Mouse (Mus musculus): ENCODE data around the gene Atp6ap2. TPM values are rescaled to one million over a fixed set of nuclear protein-coding genes. Genes with fewer than 3 reads are reported as not detected.
A peak's percentile ranks its signal among the peaks of the same experiment; 100 is the strongest.

The Atp6ap2 gene
- 28.0 and 28.1 TPM in 2 replicates for polyA plus RNA-seq (2012; rRNA removed)
- polyA plus RNA-seq (2014; fragmentation: Nextera tagmentation; extraction: Ambion mirVana): 71.6 and 72.0 TPM in 2 replicates

GRCm38 (mm10) chrX:12587192-12587957, at the start of gene Atp6ap2:
TSS of gene Atp6ap2 (plus strand) at chrX:12587801.
- 23% methylated on average over 48 of the region's 49 CpGs for WGBS
- peak; percentile 100 for ATAC-seq (ENCODE audit: low FRiP score, low read depth)
- TF ChIP-seq POLR2A (IDR thresholded peaks at IDR 0.05; ENCODE audit: borderline replicate concordance, extremely low read depth, insufficient read depth, insufficient read length): 0 out of 2 replicates have a peak, but pooled peaks have one; percentile 29
- H3K9ac ChIP-seq (ENCODE audit: low read depth, low read length, severe bottlenecking): peak within 1 kb of the TSS; percentile 77
- H3K27me3 ChIP-seq (ENCODE audit: control insufficient read depth, insufficient read depth, low read length): no peaks in the 10 kb centered on the region
- no peaks in the 10 kb centered on the region for H3K4me1 ChIP-seq (ENCODE audit: control insufficient read depth, insufficient read depth, low read length)
- no peaks in the 10 kb centered on the region for H3K9me3 ChIP-seq (ENCODE audit: control insufficient read depth, low read length)
- peak within 1 kb of the TSS; percentile 47 for H3K4me2 ChIP-seq (replicated peaks; ENCODE audit: low read depth, low read length, severe bottlenecking)
- H3K36me3 ChIP-seq (ENCODE audit: control insufficient read depth, insufficient read depth, low read length): no peaks in the 10 kb centered on the region
- peak within 1 kb of the TSS; percentile 62 for H3K4me3 ChIP-seq (replicated peaks; ENCODE audit: low read length)
- peak; percentile 94 for DNase-seq (ENCODE audit: low spot score)
- H3K27ac ChIP-seq (replicated peaks; ENCODE audit: low read depth, low read length): peak within 1 kb of the TSS; percentile 61; the same call in 1 of the 2 replicates

GRCm38 (mm10) chrX:12544417-12544816, 43.2 kb upstream of the Atp6ap2 start:
- no peak for ATAC-seq (ENCODE audit: low FRiP score, low read depth)
- WGBS: 73% methylated on average over 1 of the region's 1 CpGs
- Histone ChIP-seq H3K4me3 (replicated peaks; ENCODE audit: low read length) (no peak overlapping the region), H3K4me1 (ENCODE audit: control insufficient read depth, insufficient read depth, low read length) (no peaks in the 10 kb centered on the region), H3K4me2 (replicated peaks; ENCODE audit: low read depth, low read length, severe bottlenecking) (no peak overlapping the region), H3K9me3 (ENCODE audit: control insufficient read depth, low read length) (no peaks in the 10 kb centered on the region), H3K9ac (ENCODE audit: low read depth, low read length, severe bottlenecking) (no peak overlapping the region), H3K27ac (replicated peaks; ENCODE audit: low read depth, low read length) (no peak overlapping the region), H3K27me3 (ENCODE audit: control insufficient read depth, insufficient read depth, low read length) (no peaks in the 10 kb centered on the region), H3K36me3 (ENCODE audit: control insufficient read depth, insufficient read depth, low read length) (no peaks in the 10 kb centered on the region)
- no peak for TF ChIP-seq POLR2A (IDR thresholded peaks at IDR 0.05; ENCODE audit: borderline replicate concordance, extremely low read depth, insufficient read depth, insufficient read length)
- no peak for DNase-seq (ENCODE audit: low spot score)

GRCm38 (mm10) chrX:12557086-12557485, 30.5 kb upstream of the Atp6ap2 start:
- Histone ChIP-seq H3K9ac (ENCODE audit: low read depth, low read length, severe bottlenecking) (no peak overlapping the region), H3K9me3 (ENCODE audit: control insufficient read depth, low read length) (no peaks in the 10 kb centered on the region), H3K27me3 (ENCODE audit: control insufficient read depth, insufficient read depth, low read length) (no peaks in the 10 kb centered on the region), H3K36me3 (ENCODE audit: control insufficient read depth, insufficient read depth, low read length) (no peaks in the 10 kb centered on the region), H3K4me2 (replicated peaks; ENCODE audit: low read depth, low read length, severe bottlenecking) (no peak overlapping the region), H3K4me3 (replicated peaks; ENCODE audit: low read length) (no peak overlapping the region), H3K27ac (replicated peaks; ENCODE audit: low read depth, low read length) (no peak overlapping the region), H3K4me1 (ENCODE audit: control insufficient read depth, insufficient read depth, low read length) (no peaks in the 10 kb centered on the region)
- TF ChIP-seq POLR2A (IDR thresholded peaks at IDR 0.05; ENCODE audit: borderline replicate concordance, extremely low read depth, insufficient read depth, insufficient read length): no peak
- no peak for DNase-seq (ENCODE audit: low spot score)
- ATAC-seq (ENCODE audit: low FRiP score, low read depth): no peak
- 62% methylated on average over 7 of the region's 7 CpGs for WGBS

DNA sequence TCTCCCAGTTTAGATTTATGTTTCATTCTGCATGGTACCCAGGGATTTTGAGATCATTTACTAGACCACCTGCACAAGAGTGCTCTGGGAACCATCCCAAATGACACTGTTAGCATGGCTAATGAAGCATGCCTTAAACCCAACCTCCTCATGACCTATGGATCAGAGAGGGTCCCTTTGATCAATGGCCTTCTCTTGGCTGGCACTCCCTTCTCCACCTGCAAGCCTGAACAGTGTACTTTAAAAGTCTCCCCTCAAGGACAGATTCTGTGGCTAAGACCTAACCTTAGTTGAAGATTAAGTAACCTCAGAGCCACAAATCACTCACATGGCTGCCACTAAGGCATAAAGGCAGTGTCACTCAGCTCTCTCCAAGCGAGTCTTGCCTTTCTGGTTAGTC, 16.2 kb upstream of the Atp6ap2 start:
- Histone ChIP-seq H3K4me2 (replicated peaks; ENCODE audit: low read depth, low read length, severe bottlenecking) (no peak overlapping the region), H3K4me1 (ENCODE audit: control insufficient read depth, insufficient read depth, low read length) (no peaks in the 10 kb centered on the region), H3K27ac (replicated peaks; ENCODE audit: low read depth, low read length) (no peak overlapping the region), H3K9me3 (ENCODE audit: control insufficient read depth, low read length) (no peaks in the 10 kb centered on the region), H3K36me3 (ENCODE audit: control insufficient read depth, insufficient read depth, low read length) (no peaks in the 10 kb centered on the region), H3K9ac (ENCODE audit: low read depth, low read length, severe bottlenecking) (no peak overlapping the region), H3K4me3 (replicated peaks; ENCODE audit: low read length) (no peak overlapping the region), H3K27me3 (ENCODE audit: control insufficient read depth, insufficient read depth, low read length) (no peaks in the 10 kb centered on the region)
- WGBS: 70% methylated on average over 1 of the region's 1 CpGs
- DNase-seq (ENCODE audit: low spot score) (no peak), ATAC-seq (ENCODE audit: low FRiP score, low read depth) (no peak)
- TF ChIP-seq POLR2A (IDR thresholded peaks at IDR 0.05; ENCODE audit: borderline replicate concordance, extremely low read depth, insufficient read depth, insufficient read length): no peak

DNA sequence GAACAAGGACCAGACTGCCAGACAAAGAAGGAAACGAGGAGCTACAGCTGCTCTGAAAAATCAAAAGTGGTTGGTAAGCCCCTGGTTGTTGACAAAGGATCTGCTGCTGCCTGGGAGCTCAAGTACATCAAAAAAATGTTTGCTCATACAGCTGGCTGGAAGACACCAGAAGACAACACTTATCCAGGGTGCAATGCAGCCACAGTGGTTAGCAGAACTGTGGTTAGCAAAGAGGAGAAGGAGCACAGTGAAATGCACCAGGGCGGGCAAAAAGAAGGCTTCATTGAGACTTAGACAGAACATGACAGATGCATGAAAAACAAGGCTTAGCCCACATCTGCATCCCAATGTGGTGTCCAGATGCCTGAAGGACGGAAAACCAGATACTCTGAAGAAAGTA, 9.7 kb upstream of the Atp6ap2 start:
- H3K4me2 ChIP-seq (replicated peaks; ENCODE audit: low read depth, low read length, severe bottlenecking): no peak overlapping the region
- H3K36me3 ChIP-seq (ENCODE audit: control insufficient read depth, insufficient read depth, low read length): no peaks in the 10 kb centered on the region
- H3K27me3 ChIP-seq (ENCODE audit: control insufficient read depth, insufficient read depth, low read length): no peaks in the 10 kb centered on the region
- no peak overlapping the region for H3K4me3 ChIP-seq (replicated peaks; ENCODE audit: low read length)
- H3K4me1 ChIP-seq (ENCODE audit: control insufficient read depth, insufficient read depth, low read length): no peaks in the 10 kb centered on the region
- ATAC-seq (ENCODE audit: low FRiP score, low read depth) (no peak), DNase-seq (ENCODE audit: low spot score) (no peak)
- 54% methylated on average over 3 of the region's 3 CpGs for WGBS
- no peak overlapping the region for H3K9ac ChIP-seq (ENCODE audit: low read depth, low read length, severe bottlenecking)
- H3K9me3 ChIP-seq (ENCODE audit: control insufficient read depth, low read length): no peaks in the 10 kb centered on the region
- TF ChIP-seq POLR2A (IDR thresholded peaks at IDR 0.05; ENCODE audit: borderline replicate concordance, extremely low read depth, insufficient read depth, insufficient read length): no peak
- no peak overlapping the region for H3K27ac ChIP-seq (replicated peaks; ENCODE audit: low read depth, low read length)

All from limb, embryonic 14.5 days (tissue).